Mouse (Mus musculus): ENCODE measurements around the gene Iqsec1.

The Iqsec1 gene

GRCm38 (mm10) chr6:90953349-90953748 is 35.1 kb downstream of the Iqsec1 start:
- DNase-seq (ENCODE audit: low spot score), result no peak

GRCm38 (mm10) chr6:90950936-90951335 is 37.5 kb downstream of the Iqsec1 start:
- DNase-seq (ENCODE audit: low spot score), result no peak

- DNase-seq (ENCODE audit: low spot score), result no peak
These were observed 40.4 kb downstream of the Iqsec1 start for GRCm38 (mm10) chr6:90948097-90948496.

GRCm38 (mm10) chr6:90945560-90946230 is 42.8 kb downstream of the Iqsec1 start:
- DNase-seq (ENCODE audit: low spot score), result peak; percentile 45

GRCm38 (mm10) chr6:90941257-90941656 is 47.2 kb downstream of the Iqsec1 start:
- DNase-seq (ENCODE audit: low spot score), result no peak

- no peak for DNase-seq (ENCODE audit: low spot score)
These were observed 54.8 kb downstream of the Iqsec1 start for GRCm38 (mm10) chr6:90933656-90934055.

- no peak for DNase-seq (ENCODE audit: low spot score)
These were observed 59.7 kb downstream of the Iqsec1 start for GRCm38 (mm10) chr6:90928806-90929205.

GRCm38 (mm10) chr6:90925472-90925871 is 63.0 kb downstream of the Iqsec1 start:
- DNase-seq (ENCODE audit: low spot score), result no peak

- no peak for DNase-seq (ENCODE audit: low spot score)
These were observed 63.7 kb downstream of the Iqsec1 start for GRCm38 (mm10) chr6:90924796-90925195.

- DNase-seq (ENCODE audit: low spot score), result no peak
These were observed 64.1 kb downstream of the Iqsec1 start for GRCm38 (mm10) chr6:90924379-90924778.

GRCm38 (mm10) chr6:90921259-90921946 is 67.1 kb downstream of the Iqsec1 start:
- DNase-seq (ENCODE audit: low spot score), result no peak

GRCm38 (mm10) chr6:90920510-90921220 is 67.8 kb downstream of the Iqsec1 start:
- no peak for DNase-seq (ENCODE audit: low spot score)

GRCm38 (mm10) chr6:90919636-90920420 is 68.7 kb downstream of the Iqsec1 start:
- DNase-seq (ENCODE audit: low spot score), result no peak

GRCm38 (mm10) chr6:90915585-90915984 is 72.9 kb downstream of the Iqsec1 start:
- no peak for DNase-seq (ENCODE audit: low spot score)

- no peak for DNase-seq (ENCODE audit: low spot score)
These were observed 74.7 kb downstream of the Iqsec1 start for GRCm38 (mm10) chr6:90913771-90914170.

- no peak for DNase-seq (ENCODE audit: low spot score)
These were observed 75.7 kb downstream of the Iqsec1 start for GRCm38 (mm10) chr6:90912768-90913167.

GRCm38 (mm10) chr6:90904143-90904542 is 84.3 kb downstream of the Iqsec1 start:
- no peak for DNase-seq (ENCODE audit: low spot score)

GRCm38 (mm10) chr6:90900302-90900701 is 88.2 kb downstream of the Iqsec1 start:
- no peak for DNase-seq (ENCODE audit: low spot score)

- no peak for DNase-seq (ENCODE audit: low spot score)
These were observed 89.2 kb downstream of the Iqsec1 start for GRCm38 (mm10) chr6:90899266-90899665.

- no peak for DNase-seq (ENCODE audit: low spot score)
These were observed 90.4 kb downstream of the Iqsec1 start for GRCm38 (mm10) chr6:90898107-90898506.

- no peak for DNase-seq (ENCODE audit: low spot score)
These were observed 96.1 kb downstream of the Iqsec1 start for GRCm38 (mm10) chr6:90892401-90892800.

All from left cerebral cortex, adult 11 months (tissue).